Mouse (Mus musculus) lung, embryonic 15.5 days (tissue): ENCODE data around the gene Methig1. TPM values are rescaled to one million over a fixed set of nuclear protein-coding genes. Genes with fewer than 3 reads are reported as not detected.
"Not testable (repeated sequence)": the region's sequence is repeated elsewhere in the genome, so short reads cannot be mapped to it uniquely, and the experiment has no call there.

Source experiments
- ATAC-seq: fragments of 200-750 bp; cut with Nextera tagmentation; 2 replicates; pipeline ENCODE4 v1.8.0; 2017; ENCODE audit warnings: moderate number of reproducible peaks, borderline replicate concordance; ENCODE audit not compliant: low FRiP score, low TSS enrichment; ENCODE audit errors: extremely low read depth
- H3K27ac ChIP-seq: fragments of 300-500 bp; sonication (generic); 2 replicates; pipeline ENCODE4 v1.5.1; 2015; ENCODE audit warnings: moderate library complexity, mild to moderate bottlenecking, inconsistent platforms
- H3K27me3 ChIP-seq: fragments of 300-500 bp; sonication (generic); 2 replicates; pipeline ENCODE4 v1.6.1; 2015; ENCODE audit warnings: inconsistent platforms
- H3K36me3 ChIP-seq: fragments of 300-500 bp; sonication (generic); 2 replicates; pipeline ENCODE4 v1.6.1; 2015; ENCODE audit warnings: inconsistent platforms
- H3K4me1 ChIP-seq: fragments of 300-500 bp; sonication (generic); 2 replicates; pipeline ENCODE4 v1.6.1; 2015; ENCODE audit warnings: inconsistent platforms
- H3K4me2 ChIP-seq: fragments of 300-500 bp; sonication (generic); 2 replicates; pipeline ENCODE4 v1.6.1; 2015; ENCODE audit warnings: inconsistent platforms, mild to moderate bottlenecking, moderate library complexity
- H3K4me3 ChIP-seq: fragments of 300-500 bp; sonication (generic); 2 replicates; pipeline ENCODE4 v1.5.1; 2015; ENCODE audit warnings: mild to moderate bottlenecking, inconsistent platforms
- H3K9ac ChIP-seq: fragments of 300-500 bp; sonication (generic); 2 replicates; pipeline ENCODE4 v1.6.1; 2015; ENCODE audit warnings: inconsistent platforms
- H3K9me3 ChIP-seq: fragments of 300-500 bp; sonication (generic); 2 replicates; pipeline ENCODE4 v1.6.1; 2016; ENCODE audit warnings: inconsistent platforms
- WGBS: fragments of 180-500 bp; shearing (Covaris S2); methylation state at CpG from one replicate; pipeline ENCODE4 v1.1.7; 2015; 5-methylcytosine and 5-hydroxymethylcytosine counted together
- polyA plus RNA-seq: library from polyadenylated mRNA; unstranded; fragments of >200 nt; fragmentation: Nextera tagmentation; extraction: Ambion mirVana; gene quantifications from 2 replicates; pipeline ENCODE4 v1.2.1, GENCODE M21; 2015

Gene Methig1
- 0.10 TPM in 1 of 2 replicates, not detected in the other for polyA plus RNA-seq

DNA sequence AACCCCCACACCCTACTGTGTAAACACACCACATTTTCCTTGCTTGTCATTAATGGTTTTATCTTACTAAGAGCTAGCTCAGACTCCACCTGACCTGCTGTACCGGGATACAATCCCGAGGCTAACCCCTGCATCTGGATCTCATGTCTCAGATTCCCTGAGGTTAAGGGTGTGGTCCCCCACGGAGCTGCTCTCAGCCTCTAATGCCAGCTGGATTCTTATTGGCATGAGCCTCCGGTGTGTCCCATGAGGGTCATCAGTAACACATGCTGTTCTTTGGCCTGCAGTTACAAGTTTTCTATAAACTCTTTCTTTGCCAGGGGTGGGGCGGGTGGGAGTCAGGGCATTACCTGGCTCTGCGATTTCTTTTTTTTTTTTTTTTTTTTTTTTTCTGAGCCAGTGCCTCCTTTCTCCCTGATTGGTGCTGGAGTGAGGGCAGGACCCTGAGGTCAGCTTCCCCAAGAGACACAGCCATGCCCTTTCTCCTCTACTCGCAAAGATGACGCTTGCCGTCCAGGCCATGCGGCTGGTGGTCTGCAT, at the start of gene Methig1, which contains the start of gene Mettl7a2:
Methig1 (plus strand) TSS at position 439 of the 540 bp plus-strand sequence.
Mettl7a2 (plus strand) TSS at position 490 of the 540 bp plus-strand sequence.
- 0 out of 2 replicates have a peak, but pooled peaks cover 7% of the 10 kb centered on the region for H3K4me1 ChIP-seq
- no peak within 1 kb of the TSS for H3K27ac ChIP-seq
- WGBS, result 78% methylated on average over 10 of the region's 10 CpGs
- H3K9ac ChIP-seq, result no peak within 1 kb of the TSS
- no peaks in the 10 kb centered on the region for H3K36me3 ChIP-seq
- no peaks in the 10 kb centered on the region for H3K9me3 ChIP-seq
- H3K4me3 ChIP-seq, result no peak within 1 kb of the TSS
- no peak within 1 kb of the TSS for H3K4me2 ChIP-seq
- H3K27me3 ChIP-seq, result no peaks in the 10 kb centered on the region
- no peak for ATAC-seq

DNA sequence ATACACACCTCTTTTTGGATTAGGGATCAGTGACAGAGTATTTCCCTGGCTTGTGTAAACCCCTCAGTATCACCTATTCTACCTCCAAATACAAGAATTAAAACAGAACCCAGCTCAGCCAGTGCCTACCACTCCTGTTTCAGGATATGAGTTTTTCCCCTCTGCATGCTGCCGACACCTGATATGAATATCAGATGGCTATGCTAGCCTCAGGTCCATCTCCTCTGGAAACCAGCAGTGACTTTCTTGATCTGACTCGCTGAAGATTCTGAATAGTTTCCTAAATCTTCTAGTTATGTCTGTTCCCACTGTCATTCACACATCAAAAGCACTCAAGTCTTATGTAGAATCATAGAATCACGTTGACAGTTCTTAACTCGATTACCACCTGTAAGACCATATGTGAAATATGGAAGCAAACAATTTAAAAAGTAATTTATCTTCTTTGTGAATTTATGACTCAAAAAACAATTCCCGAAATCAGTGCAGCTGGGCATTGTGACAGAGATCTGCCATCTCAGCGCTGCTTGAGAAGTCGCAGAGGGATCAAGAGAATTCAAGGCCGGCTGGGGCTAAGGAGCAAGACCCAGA, 49.4 kb upstream of the Methig1 start:
- no peaks in the 10 kb centered on the region for H3K36me3 ChIP-seq
- no peaks in the 10 kb centered on the region for H3K27me3 ChIP-seq
- peak overlapping the region; percentile 91 for H3K27ac ChIP-seq
- H3K9ac ChIP-seq, result no peak overlapping the region
- peak overlapping the region; percentile 53 for H3K4me3 ChIP-seq
- H3K4me1 ChIP-seq, result peaks cover 15% of the 10 kb centered on the region
- ATAC-seq, result no peak
- 34% methylated on average over 8 of the region's 8 CpGs for WGBS
- no peaks in the 10 kb centered on the region for H3K9me3 ChIP-seq
- H3K4me2 ChIP-seq, result peak overlapping the region; percentile 79

DNA sequence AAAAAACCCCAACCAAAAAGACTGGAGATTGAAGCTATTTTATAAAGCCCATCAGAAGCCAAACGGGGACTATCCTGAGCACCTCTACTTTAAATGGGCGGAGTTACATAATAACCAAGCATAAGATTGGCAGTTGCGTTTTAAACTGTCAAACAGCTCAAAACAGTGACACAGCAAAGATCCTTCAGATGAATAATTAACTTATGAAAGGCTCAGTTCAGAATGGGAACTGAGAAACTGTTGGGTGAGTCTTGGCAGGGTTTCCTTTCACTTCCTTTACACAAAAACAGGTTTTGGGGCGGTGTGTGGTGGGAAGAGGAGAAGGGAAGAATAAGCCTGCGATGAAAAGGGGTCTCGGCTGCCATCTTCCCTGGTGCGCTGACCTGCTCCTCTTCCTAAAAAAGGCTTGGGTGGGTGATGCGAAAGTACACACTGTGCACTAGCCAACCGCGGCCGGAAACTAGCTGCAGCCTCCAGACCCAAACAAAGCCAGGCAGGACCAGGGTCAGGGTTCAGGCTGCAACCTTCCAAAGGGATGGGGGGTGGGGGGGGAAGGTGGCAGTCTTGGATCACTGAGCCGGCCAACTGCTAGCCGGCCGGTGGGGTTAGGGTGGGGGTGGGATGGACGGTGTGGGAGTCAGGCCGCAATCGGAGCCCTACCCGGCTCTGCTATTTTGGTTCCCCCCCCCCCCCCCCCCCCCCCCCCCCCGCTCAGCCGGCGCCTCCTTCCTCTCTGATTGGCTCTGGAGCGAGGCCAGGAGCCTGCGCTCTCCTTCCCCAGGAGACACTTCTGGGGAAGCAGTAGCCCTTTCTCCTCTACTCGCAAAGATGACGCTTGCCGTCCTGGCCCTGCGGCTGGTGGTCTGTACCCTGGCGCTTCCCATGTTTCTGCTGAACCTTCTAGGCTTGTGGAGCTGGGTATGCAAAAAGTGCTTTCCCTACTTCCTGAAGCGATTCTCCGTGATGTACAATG, 48.6 kb upstream of the Methig1 start, which contains the start of gene Mettl7a1:
Mettl7a1 (plus strand) TSS at position 122 of the 973 bp plus-strand sequence.
- 2% methylated on average over 19 of the region's 30 CpGs for WGBS
- Histone ChIP-seq H3K4me3 (peak within 1 kb of the TSS; percentile 53), H3K4me2 (peak within 1 kb of the TSS; percentile 79), H3K9ac (peak within 1 kb of the TSS; percentile 46), H3K27me3 (no peaks in the 10 kb centered on the region), H3K9me3 (no peaks in the 10 kb centered on the region), H3K36me3 (no peaks in the 10 kb centered on the region), H3K4me1 (peaks cover 15% of the 10 kb centered on the region), H3K27ac (peak within 1 kb of the TSS; percentile 91)
- peak; percentile 84 for ATAC-seq

DNA sequence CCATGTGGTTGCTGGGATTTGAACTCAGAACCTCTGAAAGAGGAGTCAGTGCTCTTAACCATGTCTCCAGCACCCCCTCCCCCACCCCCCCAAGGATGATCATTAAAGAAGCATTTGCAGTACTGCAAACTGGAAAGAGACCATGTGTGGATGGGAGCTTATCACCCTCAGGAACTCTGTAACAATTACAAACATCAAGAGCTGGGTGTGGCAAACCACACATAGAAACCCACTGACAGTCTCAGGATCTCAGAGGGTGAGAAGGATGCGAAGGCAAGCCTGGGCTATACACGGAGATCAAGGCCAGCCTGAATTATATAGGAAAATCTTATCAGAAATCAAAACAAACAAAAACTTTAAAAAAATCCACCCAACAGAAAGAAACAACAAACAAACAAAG, 46.7 kb upstream of the Methig1 start:
- H3K4me3 ChIP-seq, result no peak overlapping the region
- H3K4me2 ChIP-seq, result peak overlapping the region; percentile 79; the same call in 1 of the 2 replicates
- peaks cover 15% of the 10 kb centered on the region for H3K4me1 ChIP-seq
- no peaks in the 10 kb centered on the region for H3K36me3 ChIP-seq
- no peak for ATAC-seq
- H3K27me3 ChIP-seq, result no peaks in the 10 kb centered on the region
- whole genome bisulfite sequencing, result 67% methylated on average over 2 of the region's 2 CpGs
- H3K27ac ChIP-seq, result no peak overlapping the region
- H3K9ac ChIP-seq, result no peak overlapping the region
- no peaks in the 10 kb centered on the region for H3K9me3 ChIP-seq

DNA sequence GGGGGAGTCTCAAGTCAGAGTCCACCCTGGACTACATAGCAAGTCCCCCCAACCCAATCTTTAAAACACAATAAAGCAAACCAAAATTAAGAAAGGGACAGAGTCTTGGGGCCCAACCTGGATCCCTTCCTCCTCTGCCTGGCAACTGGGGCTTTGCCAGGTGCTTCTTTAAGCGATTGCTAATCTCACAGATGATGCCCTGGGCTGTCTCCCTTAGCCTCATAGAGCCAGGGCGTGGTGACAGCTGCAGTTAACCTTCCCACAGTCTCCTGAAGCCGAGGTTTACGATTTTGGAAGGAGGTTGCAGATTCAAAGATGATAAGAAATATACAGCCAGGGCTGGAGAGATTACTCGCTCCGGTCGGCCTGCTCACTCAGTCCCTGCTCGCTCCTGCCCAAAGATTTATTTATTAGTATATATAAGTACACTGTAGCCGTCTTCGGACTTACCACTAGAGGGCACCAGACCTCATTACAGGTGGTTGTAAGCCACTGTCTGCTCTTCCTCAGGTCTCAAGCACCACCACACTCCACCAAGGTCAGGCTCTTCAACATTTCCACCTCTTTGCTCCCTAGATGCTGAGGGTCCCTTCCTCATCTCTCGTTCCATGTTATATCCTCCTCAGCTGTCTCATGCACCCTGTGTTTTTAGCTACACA, 45.4 kb upstream of the Methig1 start:
- not testable (repeated sequence) for H3K4me2 ChIP-seq, H3K9me3 ChIP-seq, H3K27ac ChIP-seq, H3K27me3 ChIP-seq, ATAC-seq, H3K36me3 ChIP-seq, H3K4me3 ChIP-seq, H3K9ac ChIP-seq
- H3K4me1 ChIP-seq, result peaks cover 22% of the 10 kb centered on the region
- WGBS, result 33% methylated on average over 11 of the region's 11 CpGs

DNA sequence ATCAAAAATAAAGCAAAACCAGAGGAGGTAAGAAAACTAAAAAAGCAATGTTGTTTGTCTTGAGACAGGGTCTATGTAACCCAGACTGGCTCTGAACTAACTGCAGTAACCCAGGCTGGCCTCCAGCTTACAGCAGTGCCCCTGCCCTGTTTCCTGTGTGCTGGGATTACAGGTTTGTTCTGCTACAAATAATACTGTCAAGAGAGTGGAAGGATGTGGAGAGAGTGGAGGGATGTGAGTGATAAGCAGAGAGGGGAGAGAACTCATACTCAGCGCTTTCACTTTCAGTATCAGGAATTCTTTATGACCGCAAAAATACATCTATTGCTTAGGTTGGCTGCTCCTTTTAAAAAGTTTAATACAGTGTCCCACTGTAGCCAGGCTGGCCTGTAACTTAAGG, 40.6 kb upstream of the Methig1 start:
- Histone ChIP-seq H3K4me3 (no peak overlapping the region), H3K4me1 (peaks cover 6% of the 10 kb centered on the region; the same call in 1 of the 2 replicates), H3K9me3 (no peaks in the 10 kb centered on the region), H3K9ac (no peak overlapping the region), H3K27me3 (no peaks in the 10 kb centered on the region), H3K4me2 (no peak overlapping the region), H3K36me3 (no peaks in the 10 kb centered on the region), H3K27ac (no peak overlapping the region)
- WGBS, result 49% methylated on average over 2 of the region's 2 CpGs
- ATAC-seq, result no peak

DNA sequence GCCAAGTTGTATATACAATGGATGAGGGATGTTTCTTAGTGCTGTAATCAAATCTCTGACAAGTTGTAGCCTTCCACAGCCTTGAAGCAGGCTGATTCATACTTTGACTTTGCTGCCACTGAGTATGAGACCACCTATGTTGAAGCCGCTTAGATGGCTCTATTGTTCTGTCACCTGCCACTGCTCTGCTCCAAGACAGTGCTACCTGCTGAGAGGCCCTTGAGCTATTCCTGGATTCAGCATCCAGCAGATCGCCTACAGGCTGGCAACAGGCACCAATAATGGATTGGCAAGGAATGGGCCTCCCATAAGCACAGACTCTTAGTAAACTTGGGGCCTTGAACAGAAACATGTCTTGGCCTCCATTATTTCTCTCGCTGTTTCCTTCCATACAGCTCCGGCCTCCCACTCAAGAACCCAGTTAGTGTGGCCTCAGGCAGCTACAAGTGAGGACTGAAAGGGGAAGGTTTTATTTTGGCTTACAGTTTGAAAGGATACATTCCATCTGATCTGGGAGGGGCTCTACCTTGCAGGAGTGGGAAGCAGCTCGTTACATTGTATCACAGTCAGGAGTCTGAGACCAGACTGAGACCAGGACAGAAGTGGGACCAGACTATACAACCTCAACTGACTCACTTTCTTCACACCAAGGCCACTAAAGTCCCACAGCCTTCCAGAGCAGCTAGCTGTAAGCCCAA, 38.4 kb upstream of the Methig1 start:
- WGBS, result 96% methylated on average over 5 of the region's 5 CpGs
- H3K4me2 ChIP-seq, result no peak overlapping the region
- H3K27me3 ChIP-seq, result no peaks in the 10 kb centered on the region
- no peaks in the 10 kb centered on the region for H3K36me3 ChIP-seq
- H3K27ac ChIP-seq, result no peak overlapping the region
- H3K9me3 ChIP-seq, result no peaks in the 10 kb centered on the region
- ATAC-seq, result no peak
- peaks cover 15% of the 10 kb centered on the region for H3K4me1 ChIP-seq
- H3K9ac ChIP-seq, result no peak overlapping the region
- no peak overlapping the region for H3K4me3 ChIP-seq

DNA sequence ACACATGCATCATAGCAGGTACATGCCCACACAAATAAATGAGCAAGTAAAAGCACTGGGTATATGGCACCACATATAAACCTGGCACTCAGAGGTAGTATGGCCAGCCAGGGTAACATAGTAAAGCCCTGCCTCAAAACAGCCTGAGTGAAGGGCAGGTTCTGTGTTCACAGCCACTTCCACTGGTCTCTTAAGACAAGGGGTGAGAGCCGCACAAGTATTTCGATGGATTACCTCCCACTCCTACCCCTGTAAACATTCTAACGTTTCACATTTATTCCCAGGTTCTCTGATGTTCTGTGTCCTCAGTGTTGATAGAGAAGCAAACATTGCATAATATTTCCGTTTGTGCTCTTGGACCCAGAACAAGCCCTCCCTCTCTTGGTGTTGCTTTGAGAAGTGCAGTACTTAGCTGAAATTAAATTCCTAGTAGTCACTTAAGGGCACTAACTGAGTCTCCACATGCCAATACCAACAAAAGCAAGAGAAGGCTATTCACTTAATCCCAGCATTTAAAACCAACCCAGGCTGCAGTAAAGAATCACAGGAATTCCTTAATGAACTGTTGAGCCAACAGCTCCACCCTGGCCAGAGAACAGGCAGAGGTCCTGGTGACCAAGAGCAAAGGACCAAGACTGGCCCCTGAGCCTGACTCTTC, 34.8 kb upstream of the Methig1 start:
- not testable (repeated sequence) for H3K27me3 ChIP-seq, H3K36me3 ChIP-seq, H3K4me2 ChIP-seq, H3K9ac ChIP-seq, H3K9me3 ChIP-seq, H3K4me3 ChIP-seq
- Histone ChIP-seq H3K27ac (peak overlapping the region; percentile 82), H3K4me1 (peaks cover 24% of the 10 kb centered on the region)
- 15% methylated on average over 4 of the region's 4 CpGs for WGBS
- ATAC-seq, result peak; percentile 78

DNA sequence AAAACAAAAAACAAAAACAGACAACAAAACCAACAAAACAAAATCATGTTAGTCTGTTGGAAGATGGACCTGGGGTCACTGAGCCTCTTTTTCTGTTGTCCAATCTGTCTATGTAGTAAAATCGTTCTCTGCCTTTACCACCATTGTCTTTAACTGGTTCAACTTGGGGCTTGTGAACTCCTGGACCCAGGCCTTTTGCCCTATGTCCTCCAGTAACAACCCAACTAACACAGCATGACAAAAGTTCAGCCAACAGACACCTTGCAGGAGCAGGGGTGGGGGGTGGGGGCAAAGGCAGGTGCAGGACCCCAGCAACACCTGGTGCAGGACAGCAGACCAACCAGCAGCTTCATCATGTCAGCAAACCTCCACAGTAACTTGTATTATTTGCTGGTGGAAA, 33.1 kb upstream of the Methig1 start:
- H3K4me3 ChIP-seq, result no peak overlapping the region
- no peak overlapping the region for H3K4me2 ChIP-seq
- H3K27me3 ChIP-seq, result no peaks in the 10 kb centered on the region
- ATAC-seq, result no peak
- no peaks in the 10 kb centered on the region for H3K36me3 ChIP-seq
- H3K4me1 ChIP-seq, result peaks cover 24% of the 10 kb centered on the region
- 87% methylated on average over 1 of the region's 1 CpGs for WGBS
- H3K9ac ChIP-seq, result no peak overlapping the region
- no peaks in the 10 kb centered on the region for H3K9me3 ChIP-seq
- H3K27ac ChIP-seq, result peak overlapping the region; percentile 41

DNA sequence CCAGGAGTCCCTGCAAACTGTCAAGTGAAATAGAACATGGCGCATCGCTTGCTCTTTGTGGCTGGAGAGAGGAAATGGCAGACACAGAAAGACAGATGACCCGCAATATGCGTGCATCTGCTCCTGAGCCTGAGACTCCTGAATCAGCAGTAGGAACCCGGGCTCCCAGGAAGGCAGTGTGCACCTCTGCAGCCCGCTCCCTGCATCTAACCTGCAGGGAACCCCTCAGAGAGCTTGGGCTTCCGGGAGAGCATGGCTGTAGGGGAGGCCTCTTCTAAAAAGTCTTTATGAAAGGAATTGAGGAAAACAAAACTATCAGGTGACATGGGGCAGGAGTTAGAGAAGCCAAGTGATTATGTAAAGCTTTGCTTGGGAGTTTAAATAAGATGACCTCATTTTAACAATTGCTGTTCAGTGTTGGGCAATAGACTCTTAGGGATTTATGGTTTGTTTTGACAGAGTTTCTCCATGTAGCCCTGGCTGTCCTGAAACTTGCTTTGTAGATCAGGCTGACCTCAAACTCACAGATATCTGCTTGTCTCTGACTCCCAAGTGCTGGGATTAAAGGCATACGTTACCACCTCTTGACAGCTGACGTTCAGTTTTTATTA, 32.5 kb upstream of the Methig1 start:
- H3K27ac ChIP-seq, result peak overlapping the region; percentile 41
- no peak overlapping the region for H3K4me2 ChIP-seq
- H3K4me3 ChIP-seq, result no peak overlapping the region
- no peak overlapping the region for H3K9ac ChIP-seq
- H3K36me3 ChIP-seq, result no peaks in the 10 kb centered on the region
- no peak for ATAC-seq
- WGBS, result 54% methylated on average over 9 of the region's 9 CpGs
- peaks cover 24% of the 10 kb centered on the region for H3K4me1 ChIP-seq
- H3K9me3 ChIP-seq, result no peaks in the 10 kb centered on the region
- no peaks in the 10 kb centered on the region for H3K27me3 ChIP-seq
